Mouse (Mus musculus): ENCODE measurements around the gene Olfr266.

Olfr266 gene

DNA sequence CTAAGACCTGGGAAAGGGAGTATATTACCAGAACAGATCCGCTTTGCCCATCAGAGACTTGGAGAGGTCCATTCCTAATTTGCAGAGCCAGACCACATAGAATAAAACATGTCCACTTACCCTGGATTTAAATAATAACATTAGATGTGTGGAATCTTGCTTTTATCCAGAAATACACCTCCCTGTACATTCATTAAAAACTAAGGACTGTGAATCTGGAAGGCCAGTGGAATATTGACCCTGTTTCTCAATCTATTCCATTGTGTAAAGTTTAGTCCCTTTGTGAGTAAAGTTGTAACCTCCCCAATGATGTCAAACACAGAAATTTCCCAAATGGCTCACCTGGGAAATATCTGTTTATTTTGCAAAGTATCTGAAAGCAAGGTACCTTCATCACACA is at the start of gene Olfr266:
Olfr266 (minus strand) TSS at position 101 of the 400 bp plus-strand sequence.
- no peak for DNase-seq (ENCODE audit: low read depth in 2 of 2, low spot score in 2 of 2)

DNA sequence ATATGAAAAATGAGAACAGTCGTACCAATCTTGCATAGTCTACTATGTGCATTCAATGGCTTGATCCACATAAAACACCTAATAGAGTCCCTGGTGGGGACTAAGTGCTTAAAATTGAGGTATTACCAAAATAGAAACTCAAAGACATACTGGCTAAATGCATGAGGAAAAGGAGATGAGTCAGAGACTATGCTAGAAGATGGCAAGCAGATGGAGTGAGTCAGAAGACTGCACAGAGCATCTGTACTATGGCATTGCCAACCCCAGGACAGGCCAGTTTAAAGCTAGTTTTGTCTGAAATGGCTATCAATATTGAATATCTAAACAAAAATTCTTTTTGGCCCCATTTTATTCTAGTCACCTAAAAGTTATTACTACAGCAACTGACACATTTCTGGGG is 49.5 kb upstream of the Olfr266 start:
- no peak for DNase-seq (ENCODE audit: low read depth in 2 of 2, low spot score in 2 of 2)

DNA sequence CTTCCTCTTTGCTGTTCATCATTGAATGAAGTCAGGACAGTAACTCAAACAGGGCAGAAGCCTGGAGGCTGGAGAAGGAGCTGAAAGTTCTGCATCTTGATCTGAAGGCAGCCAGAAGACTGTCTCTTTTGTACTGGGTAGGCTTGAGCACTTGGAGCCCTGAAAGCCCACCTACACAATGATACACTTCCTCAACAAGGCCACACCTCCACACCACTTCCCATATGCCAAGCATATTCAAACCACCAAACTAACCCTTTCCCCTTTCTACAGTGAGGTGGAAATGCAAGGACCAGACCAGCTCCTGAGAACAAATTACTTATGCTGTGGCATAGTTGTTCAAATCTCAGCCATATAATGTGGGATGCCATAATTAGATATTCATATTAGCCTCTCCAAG is 46.8 kb upstream of the Olfr266 start:
- no peak for DNase-seq (ENCODE audit: low read depth in 2 of 2, low spot score in 2 of 2)

DNA sequence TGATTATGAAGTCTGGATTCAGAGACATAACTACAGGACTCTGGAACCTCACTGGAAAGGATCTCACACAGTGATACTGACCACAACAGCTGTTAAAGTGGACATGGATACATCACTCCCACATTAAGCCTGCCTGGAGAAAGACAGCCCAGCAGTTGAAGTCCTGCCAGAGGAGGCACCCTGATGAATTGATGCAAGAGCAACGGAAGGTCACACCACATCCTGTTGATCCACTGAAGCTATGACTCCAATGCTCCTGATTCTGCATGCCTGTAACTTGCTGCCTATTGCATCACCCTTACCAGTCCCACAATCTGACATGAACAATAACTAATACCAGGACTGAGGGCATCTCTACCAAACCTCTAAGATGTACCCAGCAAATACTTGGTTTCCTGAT is 6.0 kb upstream of the Olfr266 start:
- DNase-seq (ENCODE audit: low read depth in 2 of 2, low spot score in 2 of 2), result peak; percentile 64 to 65

DNA sequence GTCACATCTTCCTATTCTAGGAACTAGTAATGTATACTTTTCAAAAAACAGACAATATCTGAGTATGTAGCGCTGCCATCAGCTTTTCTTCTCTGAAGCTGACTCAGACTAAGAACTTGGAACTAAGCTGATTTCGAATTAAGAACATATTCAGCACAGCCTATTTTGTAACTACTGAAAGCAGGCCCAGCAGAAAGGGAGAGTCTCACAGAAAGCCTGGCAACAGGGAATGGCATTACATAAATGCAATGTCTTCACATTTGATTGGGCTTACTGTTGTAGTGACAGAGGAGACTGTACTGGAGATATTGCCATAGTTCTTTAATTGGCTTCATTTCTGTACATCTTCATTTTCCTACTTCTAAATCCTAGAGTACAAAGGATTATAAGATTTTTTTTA is 8.4 kb downstream of the Olfr266 start:
- no peak for DNase-seq (ENCODE audit: low read depth in 2 of 2, low spot score in 2 of 2)

DNA sequence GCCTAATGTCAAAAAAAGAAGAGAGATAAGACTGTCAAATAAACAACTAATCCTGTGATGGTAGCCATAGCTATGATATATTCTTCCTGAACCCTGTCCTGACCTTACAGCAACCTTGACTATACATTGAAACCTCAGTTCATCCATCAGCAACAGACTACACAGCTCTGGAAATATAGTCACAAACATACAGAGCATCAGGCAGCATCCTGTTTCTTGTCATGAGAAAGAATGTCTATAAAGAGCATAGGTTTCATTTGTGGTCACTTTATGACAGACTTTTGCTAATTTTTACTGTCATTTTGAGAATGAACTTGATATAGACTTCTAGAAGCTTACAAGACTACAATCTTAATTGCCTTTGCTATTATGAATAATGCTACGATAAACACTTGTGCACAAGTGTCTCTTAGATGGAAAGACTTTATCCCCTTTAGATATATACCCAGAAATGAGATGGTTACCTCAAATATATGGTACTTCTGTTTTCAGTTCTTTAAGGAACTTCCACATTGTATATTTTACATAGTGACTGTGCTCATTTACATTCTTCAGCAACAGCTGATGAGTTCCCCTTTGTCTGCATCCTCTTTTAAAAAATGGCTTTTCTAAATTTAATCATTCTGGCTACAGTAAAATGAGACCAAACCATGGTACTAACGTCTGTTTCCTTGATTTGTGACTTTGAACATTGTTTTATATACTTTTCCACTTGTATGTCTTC is 17.0 kb downstream of the Olfr266 start:
- no peak for DNase-seq (ENCODE audit: low read depth in 2 of 2, low spot score in 2 of 2)

DNA sequence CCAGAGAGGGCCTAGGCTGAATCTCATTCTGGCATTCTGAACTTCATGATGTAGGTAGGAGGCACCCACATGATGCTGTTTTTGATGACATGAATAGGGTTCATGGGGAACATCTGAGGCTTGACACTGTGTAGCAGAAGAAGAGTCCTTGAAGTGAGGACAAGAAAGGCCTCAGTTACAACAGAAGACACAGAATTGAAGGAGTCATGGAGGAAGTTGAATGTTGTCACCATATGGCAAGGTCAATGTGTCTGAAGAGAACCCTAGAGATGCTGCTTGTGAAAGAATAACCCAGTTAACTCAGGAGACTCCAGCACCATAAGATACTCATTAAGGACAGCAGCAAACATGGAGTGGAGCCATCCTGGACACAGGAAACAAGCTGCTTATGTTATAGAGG is 28.0 kb downstream of the Olfr266 start:
- no peak for DNase-seq (ENCODE audit: low read depth in 2 of 2, low spot score in 2 of 2)

DNA sequence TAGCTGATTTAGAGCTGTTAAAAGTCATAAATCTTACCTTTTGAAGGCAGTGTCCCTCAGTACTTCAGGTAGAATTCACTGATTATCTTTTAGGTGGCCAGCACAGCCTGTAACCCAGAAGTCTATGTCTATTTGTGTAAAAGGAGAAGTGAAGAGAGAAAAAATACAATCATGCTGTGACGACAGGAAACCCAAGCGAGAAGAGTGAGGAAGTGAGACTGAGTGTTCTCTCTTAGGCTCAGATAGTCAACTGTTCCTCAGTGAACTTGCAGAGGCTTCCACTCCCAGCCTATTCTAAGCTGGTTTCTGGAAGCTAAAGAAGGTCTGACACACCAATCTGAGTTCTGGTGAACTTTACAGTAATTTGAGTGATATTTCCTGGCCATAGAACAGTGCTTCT is 36.2 kb downstream of the Olfr266 start, which contains the start of gene Cd53:
Cd53 (minus strand) TSS at position 220 of the 400 bp plus-strand sequence.
- DNase-seq (ENCODE audit: low read depth in 2 of 2, low spot score in 2 of 2), result peak; percentile 46 to 60

DNA sequence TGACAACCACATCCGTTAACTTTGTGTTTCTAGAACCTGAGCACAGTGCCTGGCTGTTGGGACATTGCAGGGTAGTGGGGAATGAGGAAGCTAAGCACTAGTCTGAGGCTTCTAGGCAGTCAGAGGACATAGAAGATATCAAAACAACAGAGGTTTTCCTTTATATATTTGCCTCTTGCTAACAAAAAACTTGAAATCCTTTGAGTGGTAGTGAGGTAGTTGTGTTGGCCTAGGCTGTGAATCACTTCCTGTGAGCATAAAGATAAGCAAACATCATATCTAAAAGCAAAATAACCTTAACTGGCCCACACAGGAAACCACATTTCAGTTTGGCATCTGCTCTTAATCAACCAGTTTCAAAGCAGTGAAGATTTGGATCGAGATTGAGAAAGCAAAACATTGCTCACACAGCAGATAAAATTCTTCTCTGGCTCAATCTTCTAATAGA is 37.6 kb downstream of the Olfr266 start:
- DNase-seq (ENCODE audit: low read depth in 2 of 2, low spot score in 2 of 2), result peak; percentile 71 to 80

DNA sequence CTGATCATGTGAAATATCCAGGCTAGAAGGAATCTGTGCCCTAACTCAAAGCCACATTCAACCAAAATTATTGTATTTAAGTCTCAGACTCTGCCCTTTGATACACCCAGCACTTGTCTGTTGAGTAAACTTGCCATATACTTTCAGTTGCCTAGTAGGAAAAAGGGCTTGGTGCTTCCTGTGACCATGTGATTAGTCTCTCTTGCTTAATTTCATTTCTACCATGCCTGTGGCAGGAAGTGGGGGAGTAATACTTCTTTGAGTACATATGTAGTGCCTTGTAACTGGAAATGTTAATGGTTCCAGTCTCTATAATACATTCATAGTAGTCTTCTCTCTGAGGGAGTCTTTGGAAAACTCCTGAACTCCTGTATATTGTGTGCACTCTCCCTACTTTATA is 38.1 kb downstream of the Olfr266 start:
- peak; percentile 50 to 60 for DNase-seq (ENCODE audit: low read depth in 2 of 2, low spot score in 2 of 2)

DNA sequence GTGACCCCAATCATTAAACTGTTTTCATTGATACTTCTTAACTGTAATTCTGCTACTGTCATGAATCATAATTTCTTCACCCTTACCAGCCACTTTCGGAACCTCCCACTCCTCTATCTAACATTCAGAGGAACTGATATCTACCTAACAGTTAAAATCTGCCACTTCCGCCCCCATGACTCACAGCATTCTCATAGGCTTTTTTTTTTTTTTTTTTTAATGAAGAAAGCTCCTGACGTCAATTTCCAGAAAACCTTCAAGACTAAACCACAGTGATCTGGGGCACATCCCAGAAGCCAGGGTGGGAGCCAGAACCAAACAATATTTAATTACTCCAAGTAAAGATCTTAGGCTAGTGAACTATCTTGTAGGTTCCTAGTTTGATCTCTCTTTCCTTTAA is 41.0 kb downstream of the Olfr266 start:
- peak; percentile 50 to 66 for DNase-seq (ENCODE audit: low read depth in 2 of 2, low spot score in 2 of 2)

DNA sequence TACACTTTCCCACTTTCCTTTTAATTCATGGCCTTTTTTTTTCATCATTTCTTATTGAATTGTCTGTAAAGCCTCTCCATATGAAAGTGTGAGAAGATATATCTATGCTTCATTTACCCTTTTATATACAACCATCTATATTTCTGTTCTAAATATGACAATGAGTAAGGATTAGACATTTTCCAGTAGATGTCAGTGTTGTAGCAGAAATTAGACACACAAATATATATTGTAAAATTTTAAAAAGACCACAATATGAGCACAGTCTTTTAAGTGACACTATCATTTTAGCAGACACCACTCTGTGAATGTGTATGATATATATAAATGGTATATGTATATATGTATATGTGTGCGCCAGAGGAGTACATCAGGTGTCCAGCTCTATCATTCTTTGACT is 54.3 kb downstream of the Olfr266 start:
- no peak for DNase-seq (ENCODE audit: low read depth in 2 of 2, low spot score in 2 of 2)

Measured in CD8-positive naive resting alpha-beta T cell, adult 2 months (primary cell).